Mouse (Mus musculus) G1E (cell line): Measurements from ENCODE around the gene Rfc3.

Experiments used
- CTCF ChIP-seq: IDR thresholded peaks from 2 replicates; pipeline ENCODE4 v1.5.1; 2012; ENCODE audit warnings: low read depth, low read length, inconsistent platforms, mixed read lengths
- GATA1 ChIP-seq: IDR thresholded peaks from 2 replicates; pipeline ENCODE4 v1.6.1; 2012; ENCODE audit warnings: borderline replicate concordance, low read length, inconsistent platforms, mixed read lengths
- GATA2 ChIP-seq: IDR thresholded peaks from 2 replicates; pipeline ENCODE4 v1.6.1; 2012; ENCODE audit warnings: low read depth, low read length, inconsistent platforms, borderline replicate concordance
- POLR2AphosphoS5 ChIP-seq: IDR thresholded peaks from 2 replicates; pipeline ENCODE4 v1.6.1; 2012; ENCODE audit warnings: low read depth, low read length, inconsistent platforms; ENCODE audit not compliant: insufficient replicate concordance
- TAL1 ChIP-seq: conservative IDR thresholded peaks from 2 replicates; pipeline ENCODE4 v1.6.1; 2012; ENCODE audit warnings: low read depth, low read length, inconsistent platforms, mixed read lengths

DNA sequence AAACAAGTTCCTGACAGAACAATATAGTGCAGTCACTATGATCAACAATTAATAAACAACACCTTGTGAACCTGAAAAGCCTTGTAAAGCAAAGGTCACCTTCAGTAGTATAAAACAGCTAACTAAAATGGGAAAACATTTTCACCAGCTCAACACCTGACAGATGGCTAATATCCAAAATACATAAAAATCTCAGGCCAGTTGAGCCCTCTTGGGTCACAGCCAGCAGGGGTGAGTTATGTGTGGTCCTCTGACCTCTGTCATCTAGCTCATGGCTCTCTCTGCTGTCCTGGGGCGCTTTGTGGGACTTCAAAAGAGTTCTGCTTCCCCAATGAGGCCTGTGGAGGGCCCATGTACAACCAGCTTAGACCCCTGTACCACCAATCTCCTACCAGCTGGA is 49.3 kb downstream of the Rfc3 start:
- TF ChIP-seq CTCF (no peak), TAL1 (no peak), GATA1 (no peak), GATA2 (no peak), POLR2AphosphoS5 (no peak)
